Mouse (Mus musculus): Measurements from ENCODE around the gene Gfpt1.

Gene Gfpt1

GRCm38 (mm10) chr6:87133966-87134546 lies 91.4 kb downstream of the Gfpt1 start:
- no peak for DNase-seq (ENCODE audit: low spot score)

DNA sequence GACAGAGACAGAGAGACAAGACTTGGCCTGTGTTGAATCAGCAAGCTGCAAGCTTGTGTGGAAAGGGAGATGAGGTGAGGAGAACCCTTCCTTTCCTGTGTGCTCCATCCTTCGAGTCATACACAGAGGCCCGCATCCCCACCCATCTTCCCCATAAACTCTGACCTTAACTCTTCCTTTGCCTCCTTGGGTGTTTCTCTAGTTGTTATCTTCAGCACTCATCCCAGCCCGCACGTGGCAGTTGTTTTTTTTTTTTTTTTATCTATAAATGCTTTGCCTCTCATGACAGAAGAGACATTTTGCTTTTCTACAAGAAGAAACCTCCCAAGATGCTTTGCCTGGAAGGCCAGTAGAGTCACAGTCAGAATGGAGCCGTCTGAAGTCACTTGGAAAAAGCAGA lies 95.8 kb downstream of the Gfpt1 start:
- DNase-seq (ENCODE audit: low spot score), result peak; percentile 40

DNA sequence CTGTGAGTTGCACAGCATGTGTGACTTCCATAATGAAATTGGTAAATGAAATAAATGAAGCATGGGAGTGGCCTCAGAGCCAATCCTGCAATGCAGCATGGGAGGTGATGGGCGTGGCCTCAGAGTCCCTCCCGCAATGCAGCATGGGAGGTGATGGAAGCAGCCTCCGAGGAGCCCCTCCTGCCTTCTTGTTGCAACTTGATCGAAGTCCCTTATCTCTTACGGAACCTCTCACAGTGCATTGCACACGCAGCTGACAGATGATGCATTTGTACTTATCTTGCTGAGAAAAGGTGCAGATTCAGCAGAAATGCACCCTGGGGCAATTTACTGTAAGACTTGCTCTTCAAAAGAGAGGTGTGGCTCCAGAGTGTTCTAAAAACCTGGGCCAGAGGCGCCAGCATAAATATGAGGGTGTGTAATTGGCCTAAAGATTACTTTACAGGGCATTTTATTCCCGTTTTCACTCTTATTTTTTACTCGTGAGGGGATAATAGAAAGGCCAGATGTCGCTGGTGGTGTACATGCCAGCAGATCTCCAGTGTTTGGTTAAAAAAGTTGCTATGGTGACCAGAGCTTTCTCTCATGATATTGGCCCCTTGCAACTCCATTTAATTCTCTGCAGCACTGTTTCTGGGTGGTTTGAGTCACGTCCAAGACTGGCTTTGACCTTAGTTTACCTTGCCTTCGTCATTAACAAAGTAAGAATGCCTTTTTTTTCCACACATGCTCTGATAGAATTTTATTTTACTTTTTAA lies 97.3 kb downstream of the Gfpt1 start:
- DNase-seq (ENCODE audit: low spot score), result peak; percentile 62
